Mouse (Mus musculus) forebrain, embryonic 14.5 days (tissue): ENCODE measurements at regions not wholly inside any gene's neighbourhood (a gene's known extent, or its start where the extent isn't known, plus 50 kb on each side); places are given as distances from the start of the nearest gene placed in this dataset.

Experiments used
- ATAC-seq: fragments of 200-750 bp; cut with Nextera tagmentation; 2 replicates; pipeline ENCODE4 v1.8.0; 2017; ENCODE audit warnings: mild to moderate bottlenecking, moderate library complexity
- DNase-seq: peaks from one replicate; pipeline ENCODE4 v3.0.0-alpha.2; 2015; ENCODE audit warnings: low spot score
- H3K27ac ChIP-seq: fragments of 300-500 bp; sonication (generic); 2 replicates; pipeline ENCODE4 v1.5.1; 2014; ENCODE audit warnings: low read depth, mild to moderate bottlenecking, control low read depth, low read length, moderate library complexity
- H3K27me3 ChIP-seq: fragments of 300-500 bp; sonication (generic); replicated peaks from 2 replicates; pipeline ENCODE4 v1.6.1; 2014; ENCODE audit warnings: low read length, control low read depth, mixed read lengths; ENCODE audit not compliant: control insufficient read depth, insufficient read depth
- H3K36me3 ChIP-seq: fragments of 300-500 bp; sonication (generic); 2 replicates; pipeline ENCODE4 v1.6.1; 2014; ENCODE audit warnings: low read length, control low read depth; ENCODE audit not compliant: control insufficient read depth, insufficient read depth
- H3K4me1 ChIP-seq: fragments of 300-500 bp; sonication (generic); 2 replicates; pipeline ENCODE4 v1.6.1; 2014; ENCODE audit warnings: antibody characterized with exemption, low read length, control low read depth; ENCODE audit not compliant: control insufficient read depth, insufficient read depth
- H3K4me2 ChIP-seq: fragments of 300-500 bp; sonication (generic); 2 replicates; pipeline ENCODE4 v1.6.1; 2014; ENCODE audit warnings: mild to moderate bottlenecking, control low read depth, low read length
- H3K4me3 ChIP-seq: fragments of 300-500 bp; sonication (generic); 2 replicates; pipeline ENCODE4 v1.5.1; 2014; ENCODE audit warnings: low read depth, low read length, control low read depth
- H3K9ac ChIP-seq: fragments of 300-500 bp; sonication (generic); 2 replicates; pipeline ENCODE4 v1.6.1; 2014; ENCODE audit warnings: mild to moderate bottlenecking, low read length, control low read depth, moderate library complexity
- H3K9me3 ChIP-seq: fragments of 300-500 bp; sonication (generic); replicated peaks from 2 replicates; pipeline ENCODE4 v1.6.1; 2016; ENCODE audit warnings: low read length, control low read depth, mixed read lengths; ENCODE audit not compliant: control insufficient read depth
- WGBS: fragments of 180-500 bp; shearing (Covaris S2); extraction: QIAGEN DNeasy Blood & Tissue Kit; methylation state at CpG from one replicate; pipeline ENCODE4 v1.1.7; 2014; 5-methylcytosine and 5-hydroxymethylcytosine counted together

DNA sequence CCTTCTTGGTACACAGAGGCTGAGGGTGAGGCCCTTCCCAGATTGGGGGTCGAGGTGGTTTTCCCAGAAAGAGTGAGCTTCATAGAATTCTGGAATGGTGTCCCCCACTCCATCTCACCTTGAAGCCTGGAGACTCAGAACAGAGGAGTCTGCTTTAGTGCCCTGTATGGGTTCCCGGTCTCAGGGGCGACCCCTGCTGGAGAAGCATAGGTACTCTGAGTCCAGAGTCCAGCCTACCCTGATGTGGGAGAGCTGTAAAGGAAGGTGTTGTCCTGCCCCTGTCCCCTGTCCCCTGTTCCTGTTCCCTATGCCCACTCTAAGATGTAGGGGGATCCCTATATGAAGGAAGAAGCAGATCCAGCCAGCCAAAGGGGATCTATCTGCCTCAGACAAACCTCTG is 111.9 kb downstream of the Olfm1 start:
- no peak overlapping the region for H3K9ac ChIP-seq
- WGBS, result 3% methylated on average over 3 of the region's 3 CpGs
- no peak overlapping the region for H3K4me3 ChIP-seq
- no peaks in the 10 kb centered on the region for H3K9me3 ChIP-seq
- DNase-seq (peak; percentile 56), ATAC-seq (peak; percentile 44; the same call in 1 of the 2 replicates)
- H3K4me2 ChIP-seq, result no peak overlapping the region
- no peak overlapping the region for H3K27ac ChIP-seq
- no peaks in the 10 kb centered on the region for H3K27me3 ChIP-seq
- H3K4me1 ChIP-seq, result no peaks in the 10 kb centered on the region
- no peaks in the 10 kb centered on the region for H3K36me3 ChIP-seq

DNA sequence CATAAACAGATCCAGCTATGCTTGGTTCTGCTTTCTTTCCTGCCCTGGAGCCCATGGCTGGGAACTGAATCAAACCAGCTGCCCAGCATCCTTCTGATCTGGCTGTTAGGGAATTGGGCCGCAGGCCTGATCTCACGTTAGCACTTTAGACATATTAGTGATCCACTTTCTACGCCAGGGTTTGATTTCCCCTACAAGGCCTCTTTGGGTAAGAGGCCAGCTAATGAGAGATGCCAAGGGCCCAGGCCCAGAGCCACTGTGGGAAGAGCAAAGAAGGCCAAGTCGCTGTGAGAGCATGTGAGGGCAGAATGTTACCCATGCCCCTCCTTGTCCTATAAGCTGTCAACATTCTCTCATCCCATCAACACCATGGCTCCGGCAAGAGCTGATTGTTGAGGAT is 116.3 kb downstream of the Olfm1 start:
- DNase-seq (no peak), ATAC-seq (no peak)
- WGBS, result 91% methylated on average over 5 of the region's 5 CpGs
- no peak overlapping the region for H3K4me3 ChIP-seq
- no peaks in the 10 kb centered on the region for H3K36me3 ChIP-seq
- no peaks in the 10 kb centered on the region for H3K4me1 ChIP-seq
- H3K9me3 ChIP-seq, result no peaks in the 10 kb centered on the region
- H3K4me2 ChIP-seq, result no peak overlapping the region
- no peaks in the 10 kb centered on the region for H3K27me3 ChIP-seq
- no peak overlapping the region for H3K9ac ChIP-seq
- H3K27ac ChIP-seq, result no peak overlapping the region

DNA sequence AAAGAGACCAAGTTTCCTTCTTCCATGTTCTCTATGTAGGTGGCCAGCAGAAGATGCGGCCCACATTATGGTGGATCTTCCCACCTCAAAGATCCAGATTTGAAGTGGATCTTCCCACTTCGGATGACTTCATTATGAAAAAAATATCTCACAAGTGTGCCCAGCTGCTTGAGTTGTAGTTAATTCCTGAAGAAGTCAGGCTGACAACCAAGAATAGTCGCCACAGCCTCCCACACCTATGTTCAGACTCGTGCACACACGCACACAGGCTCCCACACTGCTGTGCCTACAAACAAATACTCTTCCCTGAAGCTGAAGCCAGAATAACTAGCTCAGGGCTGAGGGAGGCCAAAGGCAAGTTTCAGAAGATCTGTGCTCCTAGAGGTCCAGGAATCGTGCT is 119.4 kb downstream of the Olfm1 start:
- WGBS, result 89% methylated on average over 6 of the region's 6 CpGs
- DNase-seq (no peak), ATAC-seq (no peak)
- Histone ChIP-seq H3K4me1 (no peaks in the 10 kb centered on the region), H3K27ac (no peak overlapping the region), H3K9ac (no peak overlapping the region), H3K9me3 (no peaks in the 10 kb centered on the region), H3K4me3 (no peak overlapping the region), H3K36me3 (no peaks in the 10 kb centered on the region), H3K27me3 (no peaks in the 10 kb centered on the region), H3K4me2 (no peak overlapping the region)

DNA sequence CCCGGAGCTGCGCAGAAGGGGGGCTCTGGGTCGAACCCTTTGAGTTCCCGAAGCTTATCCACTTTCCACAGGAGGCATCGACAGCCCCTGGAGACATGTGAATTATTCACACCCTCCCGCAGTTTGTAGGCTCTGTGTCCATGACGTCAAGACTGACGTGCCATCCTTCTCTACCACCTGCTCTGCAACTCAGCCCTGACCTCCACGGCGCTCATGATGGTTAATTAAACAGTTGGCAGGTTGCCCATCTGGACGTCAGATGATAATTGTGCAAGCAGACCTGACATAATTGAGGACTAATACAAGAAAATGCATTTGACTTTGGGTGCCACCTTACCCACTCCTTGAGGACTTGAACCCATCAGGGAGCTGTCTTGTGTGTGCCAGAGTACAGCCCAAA is 121.1 kb upstream of the Ppp1r26 start:
- WGBS, result 38% methylated on average over 11 of the region's 11 CpGs
- no peak overlapping the region for H3K4me3 ChIP-seq
- no peaks in the 10 kb centered on the region for H3K27me3 ChIP-seq
- H3K4me2 ChIP-seq, result no peak overlapping the region
- no peak overlapping the region for H3K9ac ChIP-seq
- ATAC-seq (peak; percentile 54; the same call in 1 of the 2 replicates), DNase-seq (peak; percentile 41)
- 0 out of 2 replicates have a peak overlapping the region, but pooled peaks have one; percentile 5 for H3K27ac ChIP-seq
- H3K36me3 ChIP-seq, result no peaks in the 10 kb centered on the region
- H3K9me3 ChIP-seq, result no peaks in the 10 kb centered on the region
- peaks cover 16% of the 10 kb centered on the region for H3K4me1 ChIP-seq

DNA sequence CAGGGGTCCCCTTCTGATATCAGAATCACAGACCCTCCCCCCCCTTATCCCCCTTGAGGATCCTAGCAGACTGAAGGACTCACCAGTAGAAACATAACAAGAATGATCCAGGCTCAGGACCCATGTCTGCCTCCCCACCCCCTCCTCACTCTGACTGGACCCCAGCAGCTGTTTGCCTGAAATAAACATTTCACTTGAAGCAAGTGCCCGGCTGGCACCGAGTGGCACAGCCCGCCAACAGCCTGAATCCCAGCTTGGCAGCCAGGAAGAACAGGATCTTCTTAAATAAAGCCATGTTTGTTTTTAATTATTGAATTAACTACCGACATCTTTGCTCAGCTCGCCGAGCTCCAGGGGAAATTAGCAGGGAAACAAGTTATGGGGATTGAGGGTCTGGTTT is 120.5 kb upstream of the Ppp1r26 start:
- H3K4me3 ChIP-seq, result no peak overlapping the region
- H3K9me3 ChIP-seq, result no peaks in the 10 kb centered on the region
- H3K4me2 ChIP-seq, result no peak overlapping the region
- H3K27me3 ChIP-seq, result no peaks in the 10 kb centered on the region
- H3K27ac ChIP-seq, result peak overlapping the region; percentile 40; the same call in 1 of the 2 replicates
- peak; percentile 70 for DNase-seq
- no peak overlapping the region for H3K9ac ChIP-seq
- peak; percentile 66; the same call in 1 of the 2 replicates for ATAC-seq
- 46% methylated on average over 6 of the region's 6 CpGs for WGBS
- no peaks in the 10 kb centered on the region for H3K36me3 ChIP-seq
- peaks cover 16% of the 10 kb centered on the region for H3K4me1 ChIP-seq

DNA sequence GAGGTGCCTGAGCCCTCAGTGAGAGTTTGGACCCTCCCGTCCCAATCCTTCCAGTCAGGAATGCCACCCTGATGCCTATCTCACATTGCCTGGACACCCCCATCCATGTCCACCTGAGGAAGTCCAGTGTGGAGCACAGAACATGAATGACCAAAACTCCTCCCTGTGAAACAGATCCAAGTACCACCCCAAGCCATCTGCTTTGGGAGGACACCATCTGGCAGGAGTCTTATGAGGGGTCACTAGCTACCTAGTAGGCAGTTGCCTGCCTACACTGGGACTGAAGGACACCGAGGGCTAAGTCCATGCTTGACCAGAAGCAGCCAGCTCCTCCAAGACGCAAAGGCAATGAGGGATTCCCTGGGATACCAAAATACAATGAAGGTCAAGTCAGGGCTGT is 119.9 kb upstream of the Ppp1r26 start:
- Histone ChIP-seq H3K9me3 (no peaks in the 10 kb centered on the region), H3K4me3 (no peak overlapping the region), H3K27me3 (no peaks in the 10 kb centered on the region), H3K9ac (no peak overlapping the region), H3K36me3 (no peaks in the 10 kb centered on the region), H3K4me2 (no peak overlapping the region), H3K4me1 (peaks cover 16% of the 10 kb centered on the region), H3K27ac (peak overlapping the region; percentile 40; the same call in 1 of the 2 replicates)
- no peak for ATAC-seq
- WGBS, result 96% methylated on average over 3 of the region's 3 CpGs
- no peak for DNase-seq

DNA sequence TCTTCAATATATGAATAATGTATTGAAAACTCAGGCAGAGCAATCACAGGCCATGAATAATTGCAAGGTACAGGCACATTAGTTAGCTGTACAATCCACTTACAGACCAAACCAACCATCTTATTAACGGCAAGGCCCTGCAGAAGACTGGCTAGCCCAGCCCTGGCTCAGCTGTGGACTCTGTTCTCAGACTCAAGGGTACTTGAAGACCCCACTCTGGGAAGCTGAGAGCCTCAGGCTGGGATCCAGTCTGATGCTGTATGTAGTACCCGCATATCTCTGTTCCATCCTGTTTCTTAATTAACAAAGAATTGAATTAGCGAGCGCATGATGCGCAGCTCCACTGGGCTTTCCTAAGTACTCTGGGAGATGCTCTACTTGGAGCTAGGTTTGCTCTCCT is 117.5 kb upstream of the Ppp1r26 start:
- 83% methylated on average over 5 of the region's 5 CpGs for WGBS
- ATAC-seq (no peak), DNase-seq (peak; percentile 15)
- no peak overlapping the region for H3K27ac ChIP-seq
- H3K9me3 ChIP-seq, result no peaks in the 10 kb centered on the region
- H3K27me3 ChIP-seq, result no peaks in the 10 kb centered on the region
- H3K4me3 ChIP-seq, result no peak overlapping the region
- H3K9ac ChIP-seq, result no peak overlapping the region
- no peaks in the 10 kb centered on the region for H3K36me3 ChIP-seq
- peaks cover 16% of the 10 kb centered on the region for H3K4me1 ChIP-seq
- no peak overlapping the region for H3K4me2 ChIP-seq

DNA sequence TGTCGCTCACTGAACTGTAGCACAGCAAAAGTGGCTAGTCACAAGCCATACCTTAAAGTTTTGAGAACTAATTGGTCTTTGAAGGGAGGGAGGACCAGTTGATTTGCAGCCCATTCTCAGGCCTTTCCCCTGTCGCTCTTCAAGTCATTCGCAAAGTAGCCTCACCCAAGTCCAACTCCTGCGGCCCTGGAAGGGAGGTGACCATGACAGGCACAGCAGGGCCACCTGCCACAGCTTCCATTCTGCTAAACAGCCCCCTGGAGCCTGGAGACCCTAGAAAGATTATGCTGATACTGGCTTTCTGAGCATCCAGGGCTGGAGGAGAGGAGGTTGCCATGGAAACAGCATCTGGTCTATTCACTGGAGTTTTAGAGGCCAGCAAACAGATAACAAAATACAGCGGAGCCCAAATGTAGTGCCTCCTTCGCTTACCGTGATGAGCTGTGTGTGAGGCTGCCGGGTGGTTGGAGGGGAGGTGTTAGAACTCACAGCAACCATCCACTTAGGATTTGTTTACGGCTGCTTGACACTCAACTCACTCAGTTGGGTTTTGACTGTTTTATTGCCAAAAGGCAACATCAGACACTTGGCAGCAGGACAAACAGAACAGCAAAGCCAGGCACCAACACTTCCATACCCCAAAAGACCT is 111.3 kb upstream of the Ppp1r26 start:
- Histone ChIP-seq H3K36me3 (no peaks in the 10 kb centered on the region), H3K9me3 (no peaks in the 10 kb centered on the region), H3K4me2 (no peak overlapping the region), H3K27me3 (no peaks in the 10 kb centered on the region), H3K27ac (no peak overlapping the region), H3K4me1 (peaks cover 16% of the 10 kb centered on the region), H3K4me3 (no peak overlapping the region), H3K9ac (no peak overlapping the region)
- DNase-seq, result peak; percentile 79
- peak; percentile 44; the same call in 1 of the 2 replicates for ATAC-seq
- WGBS, result 38% methylated on average over 9 of the region's 9 CpGs

DNA sequence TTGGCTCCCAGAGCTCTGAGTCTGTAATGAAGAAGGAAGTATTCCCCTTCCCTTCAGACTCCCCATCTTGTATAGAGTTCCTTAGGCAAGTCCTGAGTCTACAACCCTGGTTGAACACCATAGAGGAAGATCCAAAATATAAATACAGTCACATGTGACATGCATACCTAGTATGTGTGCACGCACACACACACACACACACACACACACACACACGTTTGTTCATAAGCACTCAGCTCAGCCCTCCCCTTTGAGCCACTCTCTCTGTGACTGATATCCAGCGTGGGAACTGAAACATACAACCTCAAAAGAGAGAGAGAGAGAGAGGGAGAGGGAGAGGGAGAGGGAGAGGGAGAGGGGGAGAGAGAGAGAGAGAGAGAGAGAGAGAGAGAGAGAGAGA is 110.8 kb upstream of the Ppp1r26 start:
- DNase-seq (no peak), ATAC-seq (0 out of 2 replicates have a peak, but pooled peaks have one; percentile 2)
- Histone ChIP-seq H3K9ac (no peak overlapping the region), H3K4me3 (no peak overlapping the region), H3K4me2 (no peak overlapping the region), H3K27ac (no peak overlapping the region), H3K27me3 (no peaks in the 10 kb centered on the region), H3K9me3 (no peaks in the 10 kb centered on the region), H3K36me3 (no peaks in the 10 kb centered on the region), H3K4me1 (peaks cover 16% of the 10 kb centered on the region)
- 58% methylated on average over 3 of the region's 3 CpGs for WGBS
